Mouse (Mus musculus): Measurements from ENCODE around the gene Dip2a.

The Dip2a gene

DNA sequence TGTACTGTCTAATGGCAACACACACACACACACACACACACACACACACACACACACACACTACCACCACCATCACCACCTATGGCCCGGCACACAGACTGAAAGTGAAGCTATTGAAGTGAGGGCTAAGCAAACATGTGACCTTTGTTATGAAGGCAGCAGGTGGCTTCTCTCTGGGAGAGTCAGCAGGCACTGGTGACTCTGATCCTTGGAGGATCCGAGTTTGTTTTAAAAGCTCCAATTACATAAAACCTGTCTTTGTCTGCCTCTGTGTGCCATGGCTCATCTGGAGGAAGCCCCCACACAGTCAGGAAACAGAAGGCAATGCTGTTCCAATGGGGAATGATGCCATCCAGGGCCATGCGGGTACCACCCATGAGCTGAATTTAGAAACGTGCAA, 98.5 kb downstream of the Dip2a start:
- no peak for DNase-seq (ENCODE audit: low spot score in 2 of 2)

DNA sequence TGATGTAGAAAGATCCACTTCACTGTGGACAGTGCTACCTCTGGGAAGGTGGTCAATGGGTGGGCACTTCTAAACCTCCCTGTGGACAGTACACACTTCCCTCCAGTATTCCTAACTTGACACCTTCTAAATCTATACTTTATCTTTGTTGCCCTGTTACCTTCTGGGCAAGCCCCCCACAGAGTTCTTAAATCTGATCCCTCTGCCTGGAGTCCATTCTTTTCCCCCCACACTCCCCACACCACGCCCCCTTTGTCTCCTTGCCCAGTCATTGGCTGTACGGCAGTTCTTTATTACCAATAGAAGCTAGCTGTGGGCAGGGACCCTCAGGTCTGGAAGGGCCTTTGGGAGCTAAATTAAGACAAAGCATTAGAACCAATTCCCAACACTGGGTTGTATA, 100.0 kb downstream of the Dip2a start:
- no peak for DNase-seq (ENCODE audit: low spot score in 2 of 2)

DNA sequence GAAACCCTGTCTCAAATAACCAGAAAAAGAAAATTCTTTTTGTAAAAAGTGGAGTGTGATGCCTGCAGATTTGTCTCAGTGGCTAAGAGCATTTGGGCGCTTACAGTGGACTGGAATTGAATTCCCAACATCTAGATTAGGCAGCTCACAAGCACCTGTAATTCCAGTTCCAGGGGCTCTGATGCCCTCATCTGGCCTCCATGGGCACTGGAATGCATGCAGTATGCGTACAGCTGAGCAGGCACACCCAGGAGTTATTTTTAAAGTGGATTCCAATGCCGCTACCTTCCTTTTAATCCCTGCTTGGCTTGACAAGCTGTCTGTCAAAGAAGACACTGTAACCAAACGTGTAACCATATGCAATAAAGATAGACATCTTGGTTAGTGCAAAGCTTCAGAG, 105.7 kb downstream of the Dip2a start:
- no peak for DNase-seq (ENCODE audit: low spot score in 2 of 2)

DNA sequence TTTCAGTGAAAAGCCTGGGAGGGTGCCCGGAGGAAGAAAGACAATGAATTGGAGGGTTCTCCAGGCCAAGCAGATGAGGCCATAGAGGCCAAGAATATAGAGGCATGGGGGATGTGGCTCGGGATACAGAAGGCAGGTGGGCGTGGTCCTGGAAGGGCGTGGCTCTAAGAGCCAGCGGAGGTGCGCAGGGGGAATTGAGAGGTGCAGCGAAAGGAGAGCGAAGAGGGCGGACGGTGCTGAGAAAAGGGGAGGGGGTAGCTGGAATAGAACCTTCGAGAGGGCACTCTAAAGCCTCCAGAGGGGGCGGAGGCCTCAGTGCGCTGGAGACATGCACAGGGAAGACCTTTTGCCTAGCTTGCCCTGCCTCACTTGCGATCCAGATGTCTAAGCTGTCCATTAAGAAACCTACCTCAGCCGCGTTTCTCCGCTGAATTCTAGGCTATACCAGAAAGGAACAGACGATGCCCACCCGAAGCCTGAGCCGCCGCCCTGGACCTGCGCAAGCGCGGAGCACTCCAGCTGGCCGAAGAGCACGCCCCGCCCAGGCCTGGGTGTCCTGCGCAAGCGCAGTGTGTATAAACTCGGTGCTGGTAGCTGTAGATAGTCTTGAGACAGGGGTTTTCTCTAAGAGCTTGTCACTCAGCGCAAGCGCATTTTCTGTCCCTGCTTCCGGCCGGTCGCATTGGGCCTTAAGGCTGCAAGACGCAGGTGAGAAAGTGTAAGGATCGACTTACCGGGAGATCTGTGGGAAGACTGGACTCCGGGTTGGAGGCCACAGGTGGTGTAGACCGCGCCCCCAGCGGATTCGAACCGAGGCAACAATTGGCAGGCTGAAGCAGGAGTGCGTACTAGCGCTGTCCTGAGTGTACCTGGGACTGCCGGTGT, 107.5 kb downstream of the Dip2a start, which contains the start of gene Prmt2:
Gene Prmt2 (minus strand): TSS at position 525 of the 885 bp plus-strand sequence.
- peak; percentile 89 to 93 for DNase-seq (ENCODE audit: low spot score in 2 of 2)

DNA sequence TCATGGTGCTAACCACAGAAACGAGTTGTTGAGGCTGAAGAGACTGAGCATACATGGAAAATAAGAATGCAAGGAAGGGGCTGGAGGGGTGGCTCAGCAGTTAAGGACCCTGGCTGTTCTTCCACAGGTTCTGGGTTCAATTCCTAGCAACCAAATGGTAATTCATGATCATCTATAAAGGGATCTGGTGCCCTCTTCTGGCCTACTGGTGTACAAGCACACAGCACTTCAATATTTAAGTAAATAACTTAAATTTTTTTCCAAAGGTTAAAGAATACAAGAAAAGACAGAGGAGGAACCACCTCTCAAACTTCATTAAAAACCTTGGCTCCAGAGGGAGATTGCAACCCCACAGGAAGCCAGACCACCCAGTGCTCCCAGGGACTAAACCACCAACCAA, 115.5 kb downstream of the Dip2a start:
- no peak for DNase-seq (ENCODE audit: low spot score in 2 of 2)

DNA sequence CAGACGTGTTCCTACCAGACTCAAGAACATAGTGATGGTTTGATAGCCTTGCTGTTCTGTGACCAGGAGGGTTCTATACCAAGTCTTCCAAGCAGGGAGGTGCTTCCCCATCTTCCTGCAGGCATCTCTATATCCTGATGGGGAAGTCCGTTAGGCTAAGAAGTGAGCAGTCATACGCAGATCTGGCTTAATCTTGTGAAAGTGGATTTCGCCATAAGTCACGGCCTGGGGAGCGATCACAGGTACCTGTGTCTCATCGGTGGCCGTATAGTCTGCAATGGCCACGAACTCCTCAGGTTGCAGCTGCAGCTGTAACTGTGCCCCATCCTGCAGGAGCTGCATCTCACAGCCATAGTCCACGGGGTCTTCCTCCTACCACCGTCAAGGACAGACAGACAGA, 119.1 kb downstream of the Dip2a start:
- no peak for DNase-seq (ENCODE audit: low spot score in 2 of 2)

DNA sequence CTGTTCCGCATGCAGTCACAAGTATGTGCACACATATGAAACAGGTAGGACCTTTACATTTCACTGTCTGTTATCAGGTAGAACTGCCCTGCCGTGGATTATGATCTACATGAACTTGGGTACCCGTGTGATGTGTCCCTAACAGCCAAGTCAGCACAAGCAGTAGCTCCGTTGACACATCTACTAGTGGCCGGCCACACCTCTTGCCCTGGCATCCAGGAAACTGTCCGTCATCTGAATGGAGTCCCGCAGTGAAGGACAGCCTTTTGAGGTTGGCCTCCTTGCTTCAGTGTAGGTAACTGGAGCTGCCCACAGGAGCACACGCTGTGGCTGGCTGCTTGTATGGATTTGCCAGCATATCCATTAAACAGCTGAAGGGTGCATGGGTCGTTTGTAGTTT, 126.9 kb downstream of the Dip2a start:
- DNase-seq (ENCODE audit: low spot score in 2 of 2): no peak

DNA sequence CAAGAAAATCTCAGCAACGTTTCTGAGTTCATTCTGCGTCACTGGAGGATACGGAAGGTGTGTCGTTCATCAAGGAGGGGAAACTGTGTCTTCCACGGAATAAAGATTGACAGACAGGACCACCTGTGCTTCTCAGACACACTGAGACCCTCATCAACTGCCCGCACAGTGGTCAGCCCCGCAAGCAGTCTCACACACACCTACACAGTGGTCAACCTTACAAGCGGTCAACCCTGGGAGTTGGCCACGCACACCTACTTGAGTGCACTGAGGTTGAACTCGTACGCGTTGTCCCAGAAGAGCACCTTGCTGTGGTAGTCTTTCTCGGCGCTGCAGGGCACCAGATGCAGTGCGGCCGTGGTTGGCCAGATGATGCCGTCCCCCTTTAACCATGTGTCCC, 128.0 kb downstream of the Dip2a start:
- no peak for DNase-seq (ENCODE audit: low spot score in 2 of 2)

DNA sequence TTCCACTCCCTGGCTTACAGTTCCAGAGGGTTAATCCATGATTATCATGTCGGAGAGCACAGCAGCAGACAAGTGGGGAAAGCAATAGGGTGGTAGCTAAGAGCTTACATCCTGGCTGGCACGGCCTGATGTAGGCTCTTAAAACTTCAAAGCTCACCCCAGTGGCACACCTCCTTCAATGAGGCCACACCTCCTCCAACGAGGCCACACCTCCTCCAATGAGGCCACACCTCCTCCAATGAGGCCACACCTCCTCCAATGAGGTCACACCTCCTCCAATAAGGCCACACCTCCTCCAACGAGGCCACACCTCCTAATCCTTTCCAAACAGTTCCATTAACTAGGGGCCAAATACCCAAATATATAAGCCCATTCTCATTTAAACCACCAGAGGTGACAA, 130.9 kb downstream of the Dip2a start:
- no peak for DNase-seq (ENCODE audit: low spot score in 2 of 2)

DNA sequence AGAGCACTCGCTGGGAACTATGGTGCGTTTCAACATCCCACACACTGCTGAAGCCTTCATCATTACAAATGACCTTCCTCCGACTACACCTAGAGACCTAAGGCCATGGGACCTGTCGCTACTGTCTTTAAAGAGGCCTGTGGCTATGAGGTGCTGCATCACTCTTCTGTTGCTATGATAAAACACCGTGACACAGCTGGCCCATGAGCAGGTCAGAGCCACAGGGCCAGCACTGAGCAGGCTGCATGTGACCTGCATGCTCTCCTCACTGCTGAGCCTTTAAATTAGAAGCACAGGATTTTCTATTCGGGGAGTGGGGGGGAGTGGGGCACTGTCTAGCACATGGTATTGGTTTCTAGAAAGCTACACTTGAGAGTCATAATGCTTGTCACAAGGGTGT, 133.0 kb downstream of the Dip2a start:
- no peak for DNase-seq (ENCODE audit: low spot score in 2 of 2)

DNA sequence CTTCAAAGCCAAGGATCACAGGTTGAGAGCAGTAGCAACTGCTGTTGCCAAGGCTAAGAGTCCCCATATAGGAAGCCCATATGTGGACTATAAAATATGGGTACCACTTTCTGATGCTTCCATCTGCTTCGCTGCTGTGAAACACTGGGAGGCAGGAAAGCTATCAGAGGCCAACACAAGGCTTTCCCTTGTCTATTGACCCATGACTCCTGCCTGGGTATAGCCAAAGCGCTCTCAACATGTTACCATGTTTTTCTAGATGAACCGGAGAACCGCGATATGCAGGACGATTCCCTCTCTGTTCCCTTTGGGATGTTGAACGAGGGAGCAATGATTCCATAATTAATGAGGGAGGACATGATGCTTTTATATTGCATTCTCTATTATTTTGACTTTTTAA, 134.3 kb downstream of the Dip2a start:
- no peak for DNase-seq (ENCODE audit: low spot score in 2 of 2)

Measured in spleen, postnatal 36 days (tissue).